Mouse (Mus musculus) spleen, postnatal 4 days (tissue): Measurements from ENCODE around the gene Nav2.
A peak's percentile ranks its signal among the peaks of the same experiment; 100 is the strongest.

Source experiments
- DNase-seq, 2 experiments: peaks; one replicate each; pipeline ENCODE4 v3.0.0; 2022; ENCODE audit warnings: low spot score in 2 of 2

Gene Nav2

DNA sequence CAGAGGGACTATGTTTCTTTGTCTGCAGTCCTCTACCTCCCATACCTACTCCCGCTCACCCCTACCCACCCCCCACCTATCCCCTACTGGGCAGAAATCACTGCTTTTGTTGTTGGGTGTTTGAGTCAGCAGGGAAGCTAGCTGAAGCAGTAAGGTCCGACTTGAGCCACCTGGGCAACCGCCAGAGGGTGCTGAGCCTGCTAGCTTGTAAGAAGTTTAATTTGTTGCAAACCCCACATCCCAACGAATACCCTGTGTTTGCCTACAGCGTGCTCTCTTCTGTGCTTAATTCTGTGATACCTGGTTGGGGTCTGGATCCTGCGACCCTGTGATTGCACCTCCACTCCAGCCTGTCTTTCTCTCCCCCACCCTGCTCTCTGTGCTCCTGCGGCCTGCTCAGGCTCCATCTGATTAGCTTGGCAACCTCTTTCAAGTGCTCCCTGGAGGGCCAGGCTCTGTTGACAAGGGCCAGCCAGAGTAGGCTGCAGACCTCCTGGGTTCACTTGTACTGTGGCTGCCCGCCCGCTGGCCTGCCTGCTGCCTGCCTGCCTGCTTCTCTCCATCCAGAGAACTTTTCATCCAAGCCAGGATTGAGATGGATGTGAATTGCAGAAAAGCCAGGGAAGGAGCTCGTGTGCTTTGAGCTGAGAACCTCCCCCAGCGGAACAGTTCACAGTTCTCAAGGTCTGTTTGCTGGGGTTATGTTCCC lies 575.7 kb downstream of the Nav2 start:
- no peak for DNase-seq

DNA sequence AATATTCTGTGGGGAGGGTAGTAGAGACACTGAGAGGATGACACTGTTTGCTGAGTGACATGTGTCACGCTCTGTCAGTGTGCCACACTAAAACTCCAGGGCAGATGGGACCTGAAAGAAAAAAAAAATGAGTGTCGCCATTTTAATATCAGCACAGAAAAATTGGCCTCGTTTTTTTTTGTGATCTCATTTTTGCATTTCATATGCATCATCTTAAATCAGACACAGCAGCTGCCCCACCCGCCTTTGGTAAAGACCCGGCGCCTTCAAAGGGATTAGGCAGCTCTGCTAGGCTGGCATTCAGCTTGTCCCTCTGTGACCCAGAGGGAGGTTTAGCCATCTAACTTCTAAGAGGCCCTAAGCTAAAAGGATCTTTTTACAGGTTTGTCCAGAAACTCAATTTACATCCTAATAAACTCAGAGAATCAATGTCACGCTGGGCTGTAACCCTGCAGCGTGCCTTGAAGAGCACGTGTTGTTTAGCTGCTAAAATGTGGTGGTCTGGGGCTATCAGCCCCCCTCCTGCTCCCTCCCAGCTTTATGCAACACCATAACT lies 576.9 kb downstream of the Nav2 start:
- no peak for DNase-seq

DNA sequence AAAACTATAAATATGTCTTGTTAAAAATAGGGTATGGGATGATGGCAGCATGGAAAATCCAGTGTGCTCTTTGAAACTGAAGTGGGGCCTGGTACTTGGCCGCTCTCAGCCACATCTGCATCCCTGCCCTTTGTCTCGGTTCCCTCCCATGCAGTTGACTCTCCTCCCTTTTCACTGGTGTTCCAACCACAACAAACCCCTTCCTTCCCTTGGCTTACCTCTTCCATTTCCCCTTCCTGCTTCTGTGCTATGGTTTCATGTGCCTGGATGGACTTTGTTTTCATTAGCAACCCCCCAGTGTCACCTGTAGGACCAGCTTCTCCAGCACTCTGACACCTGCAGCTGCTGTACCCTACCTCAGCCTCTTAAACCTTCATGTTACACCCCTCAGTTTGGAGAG lies 578.8 kb downstream of the Nav2 start:
- DNase-seq: no peak

DNA sequence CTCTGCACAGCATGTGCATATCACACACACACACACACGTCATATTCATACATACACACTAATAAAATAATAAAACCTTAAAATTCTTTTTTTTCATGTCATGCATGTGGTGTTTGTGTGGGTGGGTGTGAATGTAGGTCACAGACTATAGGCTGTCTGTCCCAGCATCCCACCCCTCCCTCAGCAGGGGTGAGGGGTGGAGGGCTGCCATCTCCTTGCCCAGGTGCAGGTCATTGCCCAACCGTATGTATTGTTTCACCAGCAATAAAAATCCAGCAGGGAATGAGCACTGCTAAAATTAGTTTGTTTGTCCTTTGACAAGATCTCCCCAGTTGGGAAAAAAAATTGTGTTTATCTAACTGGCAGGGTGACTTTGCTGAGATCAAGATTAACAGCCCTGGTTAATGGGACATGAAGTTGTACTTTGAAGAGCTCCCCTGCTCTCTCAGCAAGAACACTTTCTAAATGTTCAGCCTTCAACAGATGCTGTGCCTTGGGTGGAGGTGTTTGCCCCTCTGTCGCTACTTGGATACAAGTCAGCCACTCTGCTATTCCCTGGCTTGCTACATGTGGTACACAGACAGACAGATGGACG lies 580.1 kb downstream of the Nav2 start:
- no peak for DNase-seq

DNA sequence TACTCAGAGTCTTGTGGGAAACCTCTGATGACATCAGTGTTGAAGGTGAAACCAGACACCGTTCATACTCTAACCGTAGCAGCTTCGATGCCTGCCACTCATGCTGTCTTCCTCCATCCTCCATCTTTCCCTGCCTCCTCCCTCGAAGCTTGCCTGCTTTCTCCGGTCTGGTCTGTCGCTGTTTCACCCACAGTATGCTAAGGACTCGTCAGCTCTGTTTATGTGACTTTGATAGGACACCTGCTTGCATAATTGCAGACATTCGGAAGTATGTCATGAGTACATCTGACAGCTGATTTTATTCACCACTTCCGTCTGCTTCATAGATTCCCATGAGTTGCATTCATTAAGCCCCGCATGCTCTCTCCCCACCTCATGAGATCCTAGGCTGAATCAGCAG lies 582.3 kb downstream of the Nav2 start:
- no peak for DNase-seq

DNA sequence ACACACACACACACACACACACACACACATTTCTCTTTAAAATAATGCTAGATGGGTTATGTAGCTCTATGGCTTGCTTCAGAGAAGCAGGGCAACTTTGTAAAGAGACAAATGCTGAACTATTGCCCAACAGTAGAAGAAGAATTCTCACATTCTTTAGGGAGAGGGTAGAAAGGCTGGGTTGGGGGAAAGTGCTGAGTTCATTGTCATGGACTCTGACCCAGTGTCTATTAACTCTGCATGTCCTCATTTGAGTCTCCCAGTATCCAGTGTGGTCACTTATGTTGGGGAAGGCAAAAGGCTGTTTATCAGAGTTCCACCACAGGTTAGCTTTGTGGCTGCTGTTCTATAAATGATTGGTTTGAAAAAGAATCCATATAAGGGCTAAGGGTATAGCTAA lies 584.1 kb downstream of the Nav2 start:
- DNase-seq: no peak

DNA sequence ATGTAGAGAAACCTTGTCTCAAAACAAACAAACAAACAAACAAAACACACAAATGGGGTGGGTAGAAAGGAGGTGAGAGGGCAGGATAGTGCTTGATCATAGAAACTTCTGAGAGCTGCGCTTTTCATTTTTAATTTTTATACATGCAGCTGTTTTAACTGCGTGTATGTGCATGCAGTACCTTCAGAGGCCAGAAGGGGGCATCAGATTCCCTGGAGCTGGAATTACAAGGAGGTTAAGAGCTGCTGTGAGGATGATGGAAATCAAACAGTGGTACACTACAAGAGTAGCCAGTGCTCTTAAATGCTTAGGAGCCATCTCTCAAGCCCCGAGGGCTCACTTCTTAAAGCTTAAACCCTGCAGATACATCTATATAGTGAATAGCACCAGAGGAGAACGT lies 584.7 kb downstream of the Nav2 start:
- DNase-seq: peak; percentile 18 to 76

DNA sequence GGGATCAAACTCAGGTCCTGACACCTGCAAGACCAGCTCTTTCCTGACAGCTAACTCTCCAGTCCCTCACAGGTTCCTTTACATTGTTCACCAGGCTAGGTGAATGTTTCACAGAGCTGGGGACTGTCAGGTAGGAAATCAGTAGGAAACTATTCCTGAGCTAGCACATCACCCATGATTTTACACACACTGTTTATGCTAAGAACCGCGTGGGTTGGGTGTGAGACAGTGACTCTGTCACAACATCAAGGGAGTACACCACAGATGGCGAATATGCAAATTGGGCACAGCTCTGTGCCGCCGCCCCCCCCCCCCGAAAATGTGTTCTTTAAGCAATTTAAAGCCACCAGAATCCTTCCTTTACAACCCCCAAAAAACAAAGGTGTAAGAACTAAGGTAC lies 586.1 kb downstream of the Nav2 start:
- DNase-seq: no peak

DNA sequence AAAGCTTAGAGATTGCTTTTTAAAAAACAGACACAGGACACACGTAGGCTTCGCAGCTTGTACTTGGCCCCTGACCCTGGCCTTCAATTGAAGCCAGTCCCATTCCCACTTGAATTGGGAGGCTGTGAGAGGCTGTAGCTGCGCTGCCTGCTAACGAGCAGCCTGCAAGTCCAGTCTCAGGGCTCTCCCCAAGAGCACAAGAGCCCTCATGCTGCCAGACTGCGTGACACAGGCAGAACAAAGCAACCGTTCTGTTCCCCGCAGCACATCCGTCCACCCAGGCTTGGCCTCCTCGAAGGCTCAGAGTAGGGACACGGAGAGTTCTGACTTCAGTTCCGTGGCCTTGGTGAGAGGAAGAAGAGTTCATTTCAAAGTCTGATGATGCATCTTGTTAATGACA lies 587.6 kb downstream of the Nav2 start:
- DNase-seq: no peak

DNA sequence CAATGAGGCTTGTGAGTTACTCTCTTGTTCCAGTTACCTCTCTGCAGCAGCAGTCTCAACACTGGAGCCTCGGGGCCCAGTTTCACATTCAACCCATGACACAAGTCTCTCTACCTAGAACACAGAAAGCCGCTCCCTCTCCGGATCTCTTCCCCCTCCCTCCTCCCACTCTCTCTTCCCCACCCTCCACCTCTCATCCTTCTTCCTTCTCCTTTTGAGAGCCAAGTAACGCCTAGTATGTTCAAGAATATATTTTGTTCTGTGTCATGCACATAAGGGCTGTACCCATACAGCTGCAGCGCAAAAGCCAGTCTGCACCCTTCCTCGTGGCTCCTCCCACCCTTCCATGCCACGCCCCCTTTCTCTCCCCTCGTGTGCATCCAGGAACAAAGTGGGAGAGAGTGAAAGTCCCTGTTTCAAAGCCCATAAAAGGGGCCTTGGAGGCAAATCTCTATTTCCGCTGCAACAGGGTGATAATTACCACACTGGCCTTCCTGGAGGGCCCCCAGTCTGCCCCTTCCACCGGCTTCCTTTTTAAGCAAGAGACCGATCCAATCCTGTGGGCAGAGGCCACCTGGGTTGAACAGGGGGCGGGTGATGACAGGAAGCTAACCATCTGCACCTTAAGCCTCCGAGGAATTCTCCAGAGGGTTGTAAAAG lies 588.4 kb downstream of the Nav2 start:
- DNase-seq: no peak

DNA sequence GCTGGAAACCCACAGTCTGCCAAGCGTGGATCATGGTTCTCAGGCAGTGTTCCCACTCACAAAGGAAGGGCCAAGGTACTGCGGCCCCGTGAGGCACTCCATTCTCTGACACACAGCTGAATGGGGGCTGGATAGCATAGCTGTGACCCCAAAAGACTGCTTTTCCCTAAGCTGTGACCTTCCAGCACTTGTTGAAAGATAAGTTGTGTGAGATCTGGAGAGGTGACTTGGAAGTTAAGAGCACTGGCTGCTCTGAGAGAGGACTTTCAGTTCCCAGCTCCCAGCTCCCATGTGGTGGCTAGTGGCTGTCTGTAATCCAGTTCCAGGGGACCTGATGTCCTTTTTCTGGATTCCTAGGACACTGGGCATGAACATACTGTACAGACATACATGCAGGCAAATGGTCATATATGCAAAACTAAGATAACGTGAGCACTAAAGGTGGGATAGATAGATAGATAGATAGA lies 588.9 kb downstream of the Nav2 start:
- no peak for DNase-seq

DNA sequence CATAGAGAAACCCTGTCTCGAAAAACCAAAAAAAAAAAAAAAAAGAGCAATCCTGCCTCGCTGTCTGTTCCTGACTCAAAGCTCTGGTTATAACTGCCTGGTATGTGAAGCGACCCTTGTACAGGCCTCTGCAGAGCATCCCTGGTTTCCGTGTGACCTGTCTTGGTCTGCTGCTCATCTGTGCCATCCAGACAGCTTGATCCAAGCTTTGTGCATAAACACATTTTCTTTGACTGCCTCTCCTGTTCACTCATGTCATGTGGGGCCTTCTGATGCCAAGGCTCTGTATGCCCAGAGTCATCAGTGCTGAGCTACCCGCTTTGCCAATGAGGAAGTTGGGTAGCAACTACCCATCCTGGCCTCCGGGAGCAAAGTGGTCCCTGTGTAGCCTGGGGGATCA lies 591.1 kb downstream of the Nav2 start:
- DNase-seq: no peak

DNA sequence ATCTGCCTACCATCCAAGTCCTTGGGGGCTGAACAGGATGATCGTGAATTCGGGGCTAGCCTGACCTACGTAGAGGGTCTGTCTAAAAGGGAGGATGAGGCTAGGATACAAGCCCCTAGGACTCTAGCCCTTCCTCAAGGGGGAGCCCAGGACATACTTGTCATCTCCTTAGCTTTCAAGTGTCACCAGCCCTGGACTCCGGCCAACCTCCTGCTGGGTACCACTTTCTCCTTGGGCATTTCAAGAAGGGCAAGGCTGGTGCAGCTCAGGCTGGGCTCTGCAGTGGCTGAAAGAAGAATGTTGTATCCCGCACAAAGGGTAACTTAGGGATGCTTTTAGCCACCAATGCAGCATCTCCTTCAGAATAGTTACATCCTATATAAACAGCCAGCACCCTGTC lies 592.4 kb downstream of the Nav2 start:
- no peak for DNase-seq

DNA sequence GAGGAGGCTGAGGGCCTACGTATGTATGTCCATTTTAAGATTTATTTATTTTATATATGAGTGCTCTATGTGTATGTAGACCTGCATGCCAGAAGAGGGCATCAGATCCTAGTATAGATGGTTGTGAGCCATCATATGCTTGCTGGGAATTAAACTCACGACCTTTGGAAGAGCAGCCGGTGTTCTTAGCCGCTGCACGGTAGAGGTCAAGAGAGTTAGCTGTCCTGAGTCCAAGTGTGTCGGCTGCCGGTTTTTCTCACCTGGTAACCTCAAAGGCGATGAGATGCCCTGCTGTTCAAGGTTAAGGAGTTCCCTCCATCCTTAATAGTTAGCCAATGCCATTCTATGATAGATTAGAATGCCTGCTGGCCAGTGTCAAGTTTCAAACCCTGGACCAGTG lies 594.9 kb downstream of the Nav2 start:
- no peak for DNase-seq

DNA sequence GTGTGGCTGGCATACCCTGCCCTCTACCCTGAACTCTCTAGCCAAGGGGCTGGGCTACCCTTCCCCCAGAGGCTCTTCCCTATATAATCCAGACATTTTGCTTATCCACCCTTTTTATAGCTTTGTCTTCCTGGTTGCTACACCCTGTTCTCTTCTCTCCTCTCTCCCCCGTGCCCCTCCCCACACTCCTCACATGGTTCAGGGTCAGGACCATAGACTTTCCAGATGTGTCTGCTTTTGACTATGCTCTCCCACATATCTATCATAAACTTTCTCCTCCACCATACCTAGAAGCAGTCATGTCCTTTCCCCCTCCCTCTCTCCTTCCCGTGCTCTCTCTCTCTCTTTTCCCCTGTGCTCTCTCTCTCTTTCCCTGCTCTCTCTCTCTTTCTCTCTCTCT lies 595.4 kb downstream of the Nav2 start:
- DNase-seq: no peak

DNA sequence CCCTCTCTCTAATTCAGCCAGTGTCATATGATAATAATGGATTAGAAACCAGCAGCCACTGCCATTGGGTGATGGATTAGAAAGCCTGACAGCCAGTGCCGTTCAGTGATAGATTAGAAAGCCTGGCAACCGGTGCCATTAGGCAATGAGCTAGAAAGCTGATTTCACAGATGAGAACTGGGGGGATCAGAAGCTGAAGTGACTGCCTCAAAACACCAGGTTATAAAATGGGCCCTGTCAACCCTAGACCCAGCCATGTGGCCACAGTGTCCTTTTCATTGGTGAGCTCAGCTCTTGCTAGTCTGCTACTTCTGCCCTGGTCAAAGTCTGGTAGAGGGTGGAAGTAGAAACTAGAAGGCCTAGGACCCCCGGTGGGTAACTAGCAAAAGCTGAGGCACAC lies 595.8 kb downstream of the Nav2 start:
- DNase-seq: no peak

DNA sequence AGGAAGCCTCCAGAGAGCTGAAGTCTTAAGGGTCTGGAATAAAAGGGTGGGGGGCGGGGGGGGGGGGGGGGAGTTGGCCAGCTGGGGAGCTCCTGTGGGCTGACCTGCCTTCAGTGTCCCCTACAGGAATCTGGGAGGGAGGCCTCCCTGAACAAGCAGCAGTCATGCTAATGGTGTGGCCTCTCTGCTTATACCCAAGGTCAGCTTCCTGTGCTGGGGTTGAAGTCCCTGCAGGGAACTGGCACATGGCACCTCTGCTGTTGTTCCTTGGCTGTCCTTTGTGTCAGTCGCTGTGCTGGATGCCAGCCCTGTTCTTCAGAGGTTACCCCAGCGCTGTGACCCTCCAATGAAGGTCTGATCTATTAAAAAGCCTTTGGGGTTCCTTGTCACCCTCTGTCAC lies 596.5 kb downstream of the Nav2 start:
- DNase-seq: no peak

DNA sequence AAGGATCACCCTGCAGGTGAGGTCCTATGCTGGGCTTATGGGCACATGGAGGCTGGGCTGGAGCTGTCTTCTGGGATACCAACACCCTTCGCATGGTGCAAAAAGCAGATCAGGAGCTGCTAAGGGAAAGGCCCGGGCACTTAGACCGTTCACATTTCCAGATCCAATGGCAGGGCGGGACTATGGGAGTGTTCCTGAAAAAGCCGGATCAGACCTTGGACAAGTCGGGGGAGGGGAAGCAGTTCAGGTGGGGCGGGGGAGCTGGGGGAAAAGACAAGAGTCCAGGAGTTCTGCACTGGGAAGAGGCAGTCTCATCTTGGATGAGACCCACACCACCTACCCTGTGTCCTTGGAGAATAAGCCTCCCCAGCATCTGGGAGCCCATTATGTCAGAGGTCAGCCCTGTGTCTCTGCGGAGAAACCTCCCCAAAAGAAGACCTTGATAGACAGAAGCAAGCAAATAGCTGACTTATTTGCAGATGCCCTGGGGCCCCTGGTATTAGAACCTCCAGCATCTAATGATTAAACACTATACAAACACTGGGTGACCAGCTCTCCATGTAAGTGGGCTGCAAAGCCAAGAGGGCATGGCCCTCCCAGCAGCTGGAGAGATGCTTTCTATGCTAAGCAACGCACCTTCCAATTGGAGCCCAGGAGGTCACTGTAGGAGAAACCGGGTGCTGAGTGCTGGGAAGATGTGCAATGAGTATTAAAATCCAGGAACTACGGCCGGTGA lies 597.7 kb downstream of the Nav2 start:
- no peak for DNase-seq

DNA sequence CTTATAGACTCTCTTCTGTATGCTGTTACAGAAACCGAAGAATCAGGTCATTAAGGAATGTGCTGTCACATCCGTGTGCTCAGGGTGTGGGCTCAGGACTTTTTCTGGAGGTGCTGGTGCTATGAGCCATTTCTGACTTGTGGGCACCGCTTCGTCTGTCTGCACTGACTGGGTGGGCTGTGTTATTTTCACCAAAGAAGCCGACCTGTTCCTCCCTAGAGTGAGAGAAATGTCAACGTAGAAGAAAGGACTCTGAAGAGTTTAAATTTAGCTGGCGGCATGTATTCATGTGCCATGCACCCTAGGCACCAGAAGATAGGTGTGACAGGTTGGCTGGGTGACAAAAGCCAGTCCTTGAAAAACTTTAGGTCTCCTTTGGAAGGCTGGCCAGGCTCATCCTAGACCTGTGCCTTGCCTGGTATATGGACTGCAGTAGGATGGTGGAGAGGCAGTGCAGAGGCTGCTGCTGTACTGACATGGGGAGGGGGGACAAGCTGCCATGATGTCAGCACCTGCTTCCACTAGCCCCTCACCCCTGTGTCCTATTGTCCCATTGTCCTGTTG lies 599.5 kb downstream of the Nav2 start:
- DNase-seq: no peak

DNA sequence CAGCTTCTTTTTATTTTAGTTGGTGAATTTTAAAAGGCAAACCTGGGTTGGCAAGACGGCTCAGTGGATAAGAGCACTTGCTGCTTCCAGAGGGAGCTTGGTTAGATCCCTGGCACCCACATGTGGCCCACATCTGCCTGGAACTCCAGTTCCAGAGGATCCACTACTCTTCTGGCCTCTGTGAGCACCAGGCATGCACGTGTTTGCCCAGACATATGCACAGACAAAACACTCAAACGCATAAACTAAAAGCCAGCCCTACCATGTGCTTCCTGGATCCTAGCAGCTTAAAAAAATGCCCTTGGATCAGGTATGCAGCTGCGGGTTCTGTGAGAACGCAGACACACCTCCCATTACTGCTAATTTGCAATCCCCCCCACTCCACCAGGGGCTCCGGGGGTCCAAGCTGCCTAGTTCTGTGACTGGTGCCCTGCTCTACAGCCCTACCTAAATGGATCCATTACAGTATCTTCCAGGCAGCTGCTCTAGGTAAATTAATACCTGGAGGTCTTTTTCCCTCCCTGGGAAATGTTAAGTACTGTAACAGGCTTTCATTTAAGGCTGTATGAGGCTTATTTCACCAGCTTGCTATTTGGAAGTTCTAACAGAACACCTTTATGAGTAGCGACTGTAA lies 603.4 kb downstream of the Nav2 start:
- no peak for DNase-seq

DNA sequence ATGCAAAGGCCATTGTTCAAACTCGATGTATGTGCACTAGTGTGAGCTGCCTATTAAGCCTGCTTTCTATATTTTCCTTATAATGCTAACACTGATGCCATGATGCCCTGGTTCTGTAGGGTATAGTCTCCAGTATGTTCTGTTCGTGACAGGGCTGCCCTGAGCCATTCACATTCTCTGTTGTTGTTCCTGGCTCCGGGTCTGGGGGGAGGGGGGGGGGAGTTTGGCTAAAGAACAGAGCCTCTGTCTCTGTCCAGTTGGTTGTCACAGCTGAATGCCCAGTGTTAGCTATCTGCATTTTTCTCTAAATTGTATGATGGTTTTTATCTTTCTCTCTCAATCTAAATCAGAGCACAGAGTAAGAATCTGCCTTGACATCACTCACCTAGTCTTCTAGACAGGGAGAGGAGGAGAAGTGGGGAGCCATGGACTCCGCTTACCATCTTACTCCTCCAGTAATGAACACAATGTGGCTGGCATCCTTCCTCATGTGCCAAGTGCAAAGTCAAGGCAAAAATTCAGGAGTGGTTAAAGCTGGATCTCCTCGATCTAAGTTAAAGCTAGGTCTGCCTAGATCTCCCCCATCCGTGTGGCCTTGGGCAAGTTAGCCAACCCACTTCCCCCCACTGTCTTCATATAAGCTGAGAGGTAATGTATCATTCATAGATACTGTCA lies 605.4 kb downstream of the Nav2 start:
- no peak for DNase-seq
